Mouse (Mus musculus) thymus, postnatal 10 days (tissue): Measurements from ENCODE around the gene Slc7a7.

Experiments used
- DNase-seq, 2 experiments: peaks; one replicate each; pipeline ENCODE4 v3.0.0; 2021; ENCODE audit warnings: low spot score in 2 of 2

Gene Slc7a7

DNA sequence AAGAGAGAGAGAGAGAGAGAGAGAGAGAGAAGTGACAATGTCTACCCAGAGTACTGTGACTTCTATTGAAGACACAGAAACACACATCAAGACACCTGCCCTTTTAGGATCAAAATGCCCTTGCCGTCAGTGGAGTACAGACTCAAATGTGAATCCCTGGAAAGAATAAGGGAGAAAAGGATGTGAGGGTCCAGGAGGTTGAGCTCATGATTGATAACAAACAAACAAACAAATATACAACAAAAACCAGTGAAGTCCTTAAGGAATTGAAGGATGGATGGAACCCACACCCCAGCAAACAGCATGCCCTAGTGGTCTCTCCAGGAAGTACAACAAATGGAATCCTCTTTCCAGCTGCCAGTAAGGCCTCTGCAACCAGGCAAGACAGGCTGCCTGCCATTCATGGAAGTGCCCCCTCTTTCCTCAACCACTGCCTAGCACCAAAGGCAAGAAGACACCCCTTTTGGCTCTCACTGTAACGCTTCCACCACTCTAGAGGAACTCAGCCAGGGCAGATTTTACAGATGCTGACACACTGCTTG, 4.9 kb downstream of the Slc7a7 start:
- peak in 1 of 2 experiments; percentile 51 for DNase-seq

DNA sequence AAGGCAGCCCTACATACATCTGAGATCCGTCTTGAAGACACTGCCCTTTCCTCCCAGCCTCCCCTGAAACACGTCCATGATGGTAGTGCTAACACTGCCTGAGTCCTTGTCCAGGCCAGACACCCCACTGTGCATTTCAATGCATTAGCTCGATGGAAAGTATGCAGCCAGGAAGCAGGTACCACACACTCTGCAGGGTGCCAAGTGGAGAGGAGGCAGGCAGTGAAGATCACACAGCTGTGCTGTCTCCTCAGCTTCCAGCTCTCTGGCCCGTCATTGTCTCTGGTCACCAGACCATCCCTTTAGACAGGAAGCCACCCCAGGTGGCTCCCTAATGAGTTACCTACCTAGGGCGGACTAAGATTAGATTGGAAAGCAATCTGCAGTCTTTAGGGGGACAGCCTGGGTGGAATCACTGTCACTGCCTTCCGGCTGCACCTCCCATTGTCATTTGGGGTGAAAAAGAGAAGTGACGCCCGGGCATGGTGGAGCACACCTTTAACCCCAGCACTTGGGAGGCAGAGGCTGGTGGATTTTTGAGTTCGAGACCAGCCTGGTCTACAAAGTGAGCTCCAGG, 5.5 kb downstream of the Slc7a7 start:
- DNase-seq = no peak

DNA sequence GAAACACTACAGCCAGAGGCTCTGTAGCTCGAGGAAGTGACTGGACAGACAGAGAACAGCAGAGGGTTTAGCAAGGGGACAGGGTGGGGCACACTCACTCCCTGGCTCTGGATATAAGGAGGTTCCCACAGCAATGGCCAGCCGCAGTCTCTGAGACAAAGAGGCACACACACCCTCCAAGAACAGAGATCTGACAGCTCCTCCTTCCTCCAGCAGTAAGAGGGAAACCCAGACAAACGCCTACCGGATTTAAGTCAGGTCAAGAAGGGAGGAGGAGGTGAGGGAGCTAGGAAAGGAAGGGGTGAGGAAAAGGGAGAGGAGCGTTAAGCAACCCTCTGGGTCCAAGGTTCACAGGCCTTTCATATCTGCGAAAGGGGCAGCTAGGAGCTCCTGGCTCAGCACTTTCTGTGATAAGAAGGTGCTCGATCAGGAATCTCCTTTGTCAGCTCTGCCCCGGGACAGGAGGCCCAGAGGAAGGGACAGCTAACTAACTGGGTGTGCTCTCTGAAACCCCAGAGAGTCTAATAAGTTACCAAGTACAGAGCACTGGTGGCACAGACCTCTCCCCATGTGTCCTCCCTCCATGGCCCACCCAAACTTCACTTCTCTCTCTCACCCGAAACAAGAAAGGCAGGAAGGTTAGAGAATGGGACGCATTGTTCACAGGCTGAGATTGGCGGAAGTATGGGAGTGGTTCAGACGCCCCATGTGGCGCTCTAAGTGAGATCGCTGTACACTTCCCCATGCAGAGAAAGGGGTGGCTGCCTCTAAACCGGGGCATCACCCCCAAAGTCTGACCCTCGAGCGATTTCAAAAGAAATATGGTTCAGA, 7.4 kb downstream of the Slc7a7 start:
- no peak for DNase-seq

DNA sequence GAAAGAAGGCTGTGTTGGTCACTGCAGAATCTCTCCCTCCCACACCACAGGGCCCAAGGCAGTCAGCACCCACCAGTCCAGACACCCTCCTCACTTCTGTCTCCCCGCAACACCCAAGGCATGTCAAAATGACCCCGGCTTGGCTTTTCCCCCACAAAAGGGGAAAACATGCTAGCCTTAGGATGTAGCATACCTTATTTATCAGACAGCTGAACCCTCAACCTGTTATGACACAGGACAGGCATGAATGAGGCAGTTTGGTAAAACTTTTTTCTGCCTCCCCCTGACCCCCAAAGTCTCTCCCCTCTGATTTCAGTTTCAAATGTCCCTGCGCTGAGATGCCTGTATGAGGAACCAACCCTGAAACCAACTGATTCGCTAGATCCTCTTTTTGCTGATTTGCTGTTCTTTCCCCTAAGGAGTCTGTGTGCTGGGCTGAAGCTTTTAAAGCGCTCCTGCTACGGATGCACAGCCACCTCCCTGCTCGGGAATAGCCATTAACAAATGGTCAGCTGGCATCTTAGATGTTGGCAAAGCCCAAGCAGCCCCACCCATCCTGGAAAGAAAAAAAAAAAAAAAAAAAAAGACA, 8.4 kb downstream of the Slc7a7 start:
- no peak for DNase-seq

DNA sequence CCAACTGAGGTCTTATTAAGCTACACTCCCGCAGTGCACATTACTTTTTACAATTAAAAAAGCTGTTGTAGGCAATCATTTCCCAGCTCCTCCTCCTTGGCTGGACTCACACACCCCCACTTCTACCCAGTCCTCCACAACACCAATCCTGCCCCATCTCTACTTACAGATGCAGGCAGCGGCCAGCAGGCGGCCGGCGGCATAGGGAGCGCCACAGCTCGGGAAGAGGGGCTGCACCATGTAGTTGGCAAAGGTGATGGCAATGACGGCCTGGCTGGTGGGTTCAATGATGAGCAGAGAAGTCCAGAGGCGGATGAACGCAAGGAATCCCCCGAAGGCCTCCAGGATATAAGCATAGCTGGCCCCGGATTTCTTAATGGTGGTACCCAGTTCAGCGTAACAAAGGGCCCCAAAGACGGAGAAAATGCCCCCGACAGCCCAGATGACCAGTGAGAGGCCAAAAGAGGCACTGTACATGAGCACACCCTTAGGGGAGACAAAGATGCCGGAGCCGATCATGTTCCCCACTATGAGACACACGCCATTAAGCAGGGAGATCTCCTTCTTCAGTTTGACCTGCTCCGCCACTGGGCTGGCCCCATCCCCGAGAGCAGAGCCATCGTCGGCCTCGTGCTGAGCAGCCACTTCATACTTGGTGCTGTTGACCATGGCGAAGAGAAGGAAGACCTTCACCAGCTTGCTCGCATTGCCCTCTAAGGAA, 9.1 kb downstream of the Slc7a7 start:
- no peak for DNase-seq

DNA sequence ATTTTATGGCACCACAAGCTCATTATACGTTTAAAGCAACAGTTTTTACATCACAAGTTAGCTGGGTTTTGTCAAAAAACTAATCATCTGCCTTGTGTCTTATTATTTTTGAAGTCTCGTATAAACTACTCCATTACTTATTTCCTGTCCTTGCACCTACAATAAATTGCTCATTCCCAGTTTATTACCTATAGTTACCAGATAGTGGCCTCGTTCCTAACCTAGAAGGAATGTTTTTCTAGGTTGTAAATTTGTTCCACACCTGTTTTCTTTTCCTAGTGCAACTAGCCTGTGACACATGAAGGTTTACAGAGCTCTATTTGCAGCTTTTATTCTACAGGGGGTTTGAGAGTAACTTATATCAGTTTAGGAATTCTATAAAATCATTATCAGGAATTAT, 15.9 kb downstream of the Slc7a7 start:
- no peak for DNase-seq

DNA sequence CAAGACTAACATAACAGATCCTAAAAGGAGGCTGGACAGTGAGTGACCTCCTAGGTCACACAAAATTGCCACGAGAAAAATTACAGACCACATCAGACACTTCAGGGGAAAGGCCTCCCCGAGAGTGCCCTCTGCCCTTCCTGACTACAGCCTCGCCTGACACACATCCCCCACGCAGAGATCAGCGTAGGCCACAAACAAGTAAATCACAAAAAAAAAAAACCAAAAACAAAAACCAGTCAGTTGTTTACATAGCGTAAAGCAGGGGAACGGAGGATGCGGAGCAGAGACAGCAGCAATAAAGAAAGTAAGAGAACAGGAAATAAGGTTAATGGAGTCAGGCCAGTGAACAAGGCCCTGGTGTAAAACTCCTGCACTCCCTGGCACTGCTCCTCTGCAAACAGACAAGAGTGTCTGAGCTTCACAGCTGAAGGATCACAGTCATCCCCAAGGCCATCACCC, 18.6 kb downstream of the Slc7a7 start:
- no peak for DNase-seq

DNA sequence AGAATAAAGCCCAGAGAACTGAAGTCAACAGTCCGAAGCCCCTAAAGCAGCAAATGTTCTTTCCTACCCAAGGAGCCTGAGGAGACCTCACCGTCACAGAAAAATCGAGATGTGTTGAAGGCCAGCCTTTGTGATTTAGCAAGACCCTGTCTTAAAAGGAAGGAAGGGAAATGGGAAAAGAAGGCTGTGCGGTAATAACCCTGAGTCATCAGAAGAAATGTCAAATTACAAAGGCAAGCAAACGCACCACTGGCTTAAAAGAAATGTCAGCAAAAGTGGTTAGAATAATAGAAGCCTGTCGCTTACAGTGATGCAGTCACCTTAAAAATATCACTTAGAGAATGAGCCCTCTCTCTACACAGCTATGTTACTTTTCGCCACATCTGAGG, 19.1 kb downstream of the Slc7a7 start:
- DNase-seq = no peak

DNA sequence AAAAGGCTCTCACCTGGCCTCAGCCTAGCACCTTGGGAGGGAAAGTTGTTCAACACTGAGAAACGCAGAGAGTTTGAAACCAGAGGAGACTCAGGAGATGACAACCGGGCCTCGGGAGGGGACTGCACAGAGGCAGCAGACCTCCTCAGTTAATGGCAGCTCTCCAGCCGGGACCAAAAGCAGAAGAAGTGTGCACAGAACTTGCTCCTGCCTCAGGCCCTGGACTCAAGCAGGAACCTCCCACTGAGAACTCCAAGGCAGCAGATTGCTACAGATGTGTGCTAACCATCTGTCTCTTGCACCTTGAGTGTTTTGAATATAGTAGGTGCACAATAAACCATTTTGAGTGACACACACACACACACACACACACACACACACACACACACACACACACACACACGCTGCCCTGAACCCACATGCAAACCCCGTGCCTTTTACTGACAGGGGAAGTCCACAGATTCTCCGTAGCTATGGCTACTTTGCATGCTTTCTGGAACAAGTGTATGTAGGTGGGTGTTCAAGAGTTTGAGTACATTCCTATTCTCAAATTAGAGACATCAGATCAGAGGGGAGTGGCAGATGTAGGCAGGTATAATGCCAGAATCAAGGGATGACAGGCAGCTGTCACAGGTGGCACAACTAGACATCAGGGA, 19.6 kb downstream of the Slc7a7 start:
- no peak for DNase-seq

DNA sequence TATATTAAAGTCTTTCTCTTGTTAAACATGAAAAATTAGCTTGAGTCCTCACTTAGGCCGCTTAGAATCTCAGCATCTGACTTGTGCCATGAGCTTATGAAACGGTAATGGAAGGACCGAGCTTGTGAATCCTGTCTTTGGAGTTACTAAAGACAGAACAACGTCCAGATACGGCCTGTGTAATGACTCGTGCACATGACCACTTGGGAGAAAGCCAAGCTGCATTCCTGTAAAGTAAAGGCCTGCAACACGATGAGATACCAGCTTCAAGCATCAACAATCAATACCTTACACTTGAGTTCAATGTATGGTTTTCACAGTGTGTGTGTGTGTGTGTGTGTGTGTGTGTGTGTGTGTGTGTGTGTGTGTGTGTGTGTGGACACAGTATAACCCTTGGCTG, 20.9 kb downstream of the Slc7a7 start:
- DNase-seq = no peak

DNA sequence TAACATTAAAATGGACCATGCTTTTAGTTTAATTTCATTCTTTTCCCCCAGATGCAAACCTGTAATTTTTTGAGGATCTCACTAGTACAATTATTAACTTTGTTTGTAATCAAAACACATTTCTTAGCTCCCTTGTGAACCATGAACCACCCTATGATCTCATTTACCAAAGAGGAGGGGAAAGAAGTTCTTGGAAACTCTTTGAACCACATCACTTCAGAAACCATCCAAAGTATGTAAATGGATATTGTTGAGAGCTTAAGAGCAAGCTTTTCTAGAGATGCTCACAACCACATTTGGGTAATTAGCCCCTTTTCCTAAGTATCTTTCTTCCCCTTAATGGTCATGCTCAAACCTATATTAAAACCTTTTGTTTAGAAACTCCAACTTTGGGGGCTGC, 23.3 kb downstream of the Slc7a7 start:
- no peak for DNase-seq

DNA sequence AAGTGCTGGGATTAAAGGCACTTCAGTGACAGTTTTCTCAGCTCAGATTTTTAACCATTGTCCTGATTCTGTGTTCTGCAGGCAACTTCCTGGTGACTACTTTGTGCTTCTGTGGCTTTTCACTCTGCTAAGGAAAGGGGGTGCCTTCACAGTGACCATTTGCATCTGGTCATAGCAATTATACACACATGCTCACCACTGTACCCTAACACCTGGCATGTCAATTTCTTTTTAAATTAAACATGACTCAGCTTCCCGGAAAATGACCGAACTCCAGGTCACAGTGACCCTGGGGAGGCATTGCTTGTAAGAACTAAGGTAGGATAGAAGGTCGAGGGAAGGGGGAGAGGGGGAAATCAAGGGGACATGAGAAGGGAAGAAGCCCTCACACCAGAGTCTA, 23.8 kb downstream of the Slc7a7 start:
- no peak for DNase-seq

DNA sequence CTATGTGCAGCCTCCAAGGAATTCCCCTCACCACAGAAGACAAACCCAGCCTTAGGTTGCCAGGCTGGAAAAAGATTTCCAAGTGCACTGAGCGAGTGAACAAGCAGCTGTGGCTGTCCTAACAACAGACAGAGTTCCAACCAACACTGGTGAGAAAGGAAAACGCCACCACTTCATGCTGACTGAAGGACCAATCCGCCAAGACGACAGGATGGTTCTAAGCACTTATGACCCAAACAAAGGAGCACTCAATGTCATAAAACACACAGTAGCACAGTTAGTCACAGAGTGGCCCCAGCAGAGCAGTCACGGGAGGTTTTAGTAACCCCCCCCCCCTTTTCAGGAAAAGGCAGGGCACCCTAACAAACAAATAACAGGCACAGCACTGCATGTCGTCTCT, 26.7 kb downstream of the Slc7a7 start:
- no peak for DNase-seq

DNA sequence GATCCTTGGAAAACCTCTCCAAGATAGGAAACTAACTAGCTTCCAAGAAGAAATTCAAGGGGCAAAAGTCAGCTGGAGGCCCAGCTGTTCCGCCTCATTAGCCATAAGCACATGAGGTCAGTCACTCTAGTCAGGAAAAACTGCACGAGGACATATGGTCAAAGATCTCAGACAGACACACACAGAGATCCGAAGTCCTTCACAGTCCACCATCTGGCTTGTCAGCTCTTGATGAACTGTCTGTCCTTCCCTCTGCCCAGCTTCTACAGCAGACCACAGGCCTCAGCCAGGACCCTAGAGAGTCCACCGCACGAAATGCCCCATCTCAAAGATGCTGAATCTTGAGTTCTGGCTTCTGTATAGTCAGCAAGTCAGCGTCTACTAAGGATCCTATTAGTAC, 30.0 kb downstream of the Slc7a7 start:
- no peak for DNase-seq

DNA sequence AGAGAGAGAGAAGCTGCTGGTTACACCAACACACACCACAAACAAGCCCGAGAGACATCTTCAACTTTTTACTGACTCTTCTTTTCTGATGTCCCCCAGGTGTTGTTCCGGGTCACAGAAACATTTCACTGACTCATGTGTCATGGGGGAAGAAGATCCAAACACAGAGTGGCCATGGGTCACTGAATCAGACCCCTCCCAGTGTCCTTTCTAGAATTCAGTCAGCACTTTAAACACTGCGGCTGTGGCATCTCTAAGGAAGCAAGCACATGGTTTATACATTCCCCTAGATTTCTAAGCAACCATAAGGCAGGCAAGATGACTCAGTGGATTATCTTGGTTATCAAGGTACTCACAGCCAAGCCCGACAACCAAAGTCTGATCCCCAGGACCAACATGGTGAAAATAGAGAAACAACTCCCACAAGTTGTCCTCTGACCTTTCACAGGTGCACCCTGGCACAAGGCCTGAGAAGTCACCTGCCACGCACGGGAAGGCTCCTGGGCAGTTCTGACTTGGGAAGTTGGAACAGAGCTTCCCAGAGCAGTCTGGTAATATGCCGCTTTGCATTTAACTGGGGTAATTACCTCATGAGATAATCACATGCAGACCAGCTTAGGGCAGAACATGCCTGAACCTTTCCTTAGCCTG, 31.5 kb downstream of the Slc7a7 start:
- no peak for DNase-seq

DNA sequence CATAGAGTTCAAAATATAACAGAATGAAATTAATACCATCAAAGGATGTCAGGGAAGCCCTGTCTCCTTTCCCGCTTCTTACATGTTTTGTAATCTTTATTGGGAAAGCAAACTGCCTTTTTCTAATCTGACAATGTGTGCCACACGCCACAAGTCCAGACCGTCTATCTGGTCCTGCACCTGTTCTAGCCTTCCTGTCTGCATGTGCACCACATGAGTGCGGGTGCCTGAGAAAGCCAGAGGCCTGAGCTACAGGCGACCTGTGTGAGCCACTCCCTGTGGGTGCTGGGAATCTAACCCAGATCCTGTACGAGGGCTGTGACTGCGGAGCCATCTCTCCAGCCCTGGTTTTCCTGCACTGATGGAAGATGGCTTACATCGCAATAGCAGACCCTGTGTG, 33.2 kb downstream of the Slc7a7 start:
- DNase-seq = no peak

DNA sequence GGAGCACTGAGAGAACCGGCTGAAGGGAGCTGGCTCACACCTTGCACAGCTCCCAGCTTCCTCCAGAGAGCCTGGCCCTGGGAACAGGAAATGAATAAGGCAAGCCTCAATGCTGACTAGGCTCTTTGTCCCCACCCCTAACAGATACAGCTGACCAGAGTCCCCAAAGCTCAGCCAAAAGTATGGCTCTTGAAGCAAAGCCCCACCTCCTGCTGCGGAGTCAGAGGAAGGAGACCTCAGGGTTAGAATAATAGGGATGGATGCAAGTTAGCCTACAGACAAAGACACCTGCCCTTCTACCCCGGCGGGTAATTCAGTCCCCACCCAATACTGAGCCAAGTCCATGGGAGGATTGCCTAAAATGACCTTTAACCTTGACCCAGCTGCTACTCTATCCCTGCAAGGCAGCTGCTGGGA, 34.2 kb downstream of the Slc7a7 start:
- no peak for DNase-seq

DNA sequence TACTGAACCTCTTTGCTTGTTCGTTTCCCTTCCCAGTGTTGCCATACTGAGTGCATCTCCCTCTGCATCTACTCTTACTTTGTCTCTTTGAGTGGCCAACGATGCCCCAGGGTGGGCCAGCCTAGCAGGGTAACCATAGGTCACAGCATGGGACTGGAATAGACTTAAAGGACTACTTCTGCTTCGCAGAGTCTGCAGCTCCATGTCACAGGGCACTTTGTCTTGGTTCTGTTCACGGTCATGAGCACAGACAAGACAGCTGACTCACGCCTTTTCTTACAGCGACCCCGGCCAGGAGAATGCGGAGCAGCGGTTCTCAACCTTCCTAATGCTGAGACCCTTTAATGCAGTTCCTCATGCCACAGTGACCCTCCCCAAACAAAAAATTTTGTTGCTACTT, 34.9 kb downstream of the Slc7a7 start:
- DNase-seq = no peak

DNA sequence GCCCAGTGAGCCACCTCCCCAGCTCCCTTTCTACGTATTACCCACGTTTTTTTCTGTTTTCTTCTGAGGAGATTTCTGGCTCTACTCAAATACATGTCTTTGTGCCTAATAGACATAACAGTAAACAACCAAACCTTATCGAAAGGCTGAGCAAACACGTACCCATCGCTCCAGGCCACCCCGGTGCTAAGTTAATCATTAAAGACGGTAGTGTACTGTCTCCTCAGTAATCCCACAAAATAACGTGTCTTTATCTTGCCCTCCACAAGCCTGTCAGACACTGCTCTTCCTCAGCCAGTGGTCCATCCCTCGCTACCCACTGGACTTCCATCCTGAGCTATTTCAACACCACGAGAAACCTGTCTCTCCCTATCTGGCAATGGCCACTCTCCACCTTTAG, 35.8 kb downstream of the Slc7a7 start:
- DNase-seq = no peak

DNA sequence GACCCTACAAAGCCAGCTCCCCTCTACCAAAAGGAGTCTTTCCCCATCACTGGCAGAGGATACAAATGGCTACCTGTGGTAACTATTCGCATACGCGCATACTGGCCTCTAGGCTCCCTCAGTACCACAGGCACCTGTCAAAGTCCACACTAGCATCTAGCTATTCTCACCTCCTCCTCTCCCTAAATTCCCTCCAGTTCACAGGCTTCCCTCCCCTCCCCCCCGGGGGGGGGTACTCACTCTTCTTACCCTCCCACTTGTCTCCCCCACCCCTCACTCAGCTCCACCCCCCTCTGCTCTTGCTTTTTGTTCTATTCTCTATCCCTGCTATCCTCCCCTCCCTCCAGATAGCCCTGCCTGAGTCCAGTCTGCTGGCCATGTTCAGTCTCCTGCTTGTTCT, 37.0 kb downstream of the Slc7a7 start:
- DNase-seq = no peak

DNA sequence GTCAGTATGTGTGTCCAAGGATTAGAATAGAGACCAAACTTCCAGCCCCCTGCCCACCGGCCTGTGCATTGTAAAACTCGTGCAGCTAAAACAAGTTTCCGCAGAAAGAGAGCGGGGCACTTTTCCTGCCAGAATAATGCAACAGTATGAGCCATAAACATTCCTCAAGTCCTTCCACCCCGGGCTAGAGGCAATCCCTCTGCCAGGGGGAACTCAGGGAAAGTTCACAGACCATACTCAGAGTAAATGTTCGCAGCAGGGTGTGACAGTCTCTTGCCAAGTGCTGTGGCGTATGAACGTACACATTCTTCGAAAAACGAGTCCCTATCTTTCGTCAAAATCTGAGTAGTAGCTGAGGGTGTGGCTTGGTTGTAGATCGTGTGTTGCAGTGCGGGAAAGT, 38.0 kb downstream of the Slc7a7 start:
- no peak for DNase-seq
